ENCODE assay signal across 23 mouse cellular contexts in the genomic region with DNA sequence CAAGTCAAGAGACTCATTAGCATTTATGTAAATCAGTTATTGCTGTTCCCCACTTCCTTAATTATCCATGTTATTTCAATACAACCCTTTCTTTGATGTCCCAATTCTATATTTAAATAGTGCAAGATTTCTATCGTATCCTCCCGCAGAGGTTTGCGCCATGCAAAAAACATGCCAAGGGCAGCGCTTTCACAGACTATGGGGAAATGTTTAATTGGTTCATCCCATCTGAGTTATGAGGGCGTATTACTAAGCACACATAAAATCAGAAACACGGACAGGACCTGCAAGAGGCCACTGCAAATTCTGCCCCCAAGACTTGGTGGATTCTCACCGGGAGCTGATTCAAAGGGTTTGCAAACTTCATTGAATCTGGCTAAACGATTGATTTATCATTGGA.
"Had no signal": no experiment of that assay in that cellular context is flagged by ENCODE, and none has a peak within 500 bp of the region (broad histone marks: within the 10 kb centered on the region; RNA-seq: fewer than 3 reads in every experiment).

No protein-coding gene starts in this region.

- H3K36me3 ChIP-seq: limb, embryonic 12.5 days; limb, embryonic 15.5 days; midbrain, embryonic 10.5 days; midbrain, embryonic 13.5 days; neural tube, embryonic 12.5 days; neural tube, embryonic 15.5 days had no signal

- H3K4me1 ChIP-seq: limb, embryonic 15.5 days; megakaryocyte, embryonic 14.5 days had no signal

- H3K9ac ChIP-seq: limb, embryonic 12.5 days; limb, embryonic 15.5 days; liver, embryonic 14.5 days; liver, postnatal 0 days; lung, embryonic 14.5 days; midbrain, embryonic 13.5 days; neural tube, embryonic 12.5 days; neural tube, embryonic 15.5 days had no signal

- H3K27me3 ChIP-seq: limb, embryonic 12.5 days; limb, embryonic 15.5 days; megakaryocyte, embryonic 14.5 days; neural tube, embryonic 12.5 days; neural tube, embryonic 15.5 days had no signal

- H3K4me2 ChIP-seq: limb, embryonic 12.5 days; limb, embryonic 15.5 days; liver, embryonic 11.5 days; lung, embryonic 14.5 days; midbrain, embryonic 13.5 days had no signal

- H3K4me3 ChIP-seq: limb, embryonic 12.5 days; limb, embryonic 15.5 days; megakaryocyte, embryonic 14.5 days; midbrain, embryonic 10.5 days; midbrain, embryonic 13.5 days; neural tube, embryonic 12.5 days; neural tube, embryonic 15.5 days had no signal

- H3K27ac ChIP-seq: limb, embryonic 12.5 days; limb, embryonic 15.5 days; liver, embryonic 14.5 days; macrophage; midbrain, embryonic 10.5 days; midbrain, embryonic 13.5 days; neural tube, embryonic 12.5 days; neural tube, embryonic 15.5 days; stomach, postnatal 0 days had no signal

- DNase-seq: kidney, adult 11 months; kidney, adult 9 months; kidney, postnatal 14 days; kidney, postnatal 4 days; left cerebral cortex, postnatal 4 days; liver, postnatal 0 days; lung, embryonic 14.5 days; retina, postnatal 1 day; right cerebral cortex, postnatal 25 days; thymus, adult 2 months; thymus, postnatal 25 days had no signal

- ATAC-seq: liver, postnatal 0 days; lung, postnatal 0 days; midbrain, embryonic 13.5 days had no signal

- H3K9me3 ChIP-seq: limb, embryonic 12.5 days; limb, embryonic 15.5 days; neural tube, embryonic 12.5 days; neural tube, embryonic 15.5 days had no signal
